Comparison of ENCODE assay signal across 9 mouse cellular contexts in genomic region chr3:104779949-104780348, GRCm38 (mm10). TPM values are rescaled to one million over a fixed set of nuclear protein-coding genes. Genes with fewer than 3 reads are reported as not detected.
A peak's percentile ranks its signal among the peaks of the same experiment; 100 is the strongest.
DNase-seq lines count a peak whose midpoint lies in the region; ATAC-seq and TF ChIP-seq lines count a peak whose summit lies in the region.
"Had no signal": no experiment of that assay in that cellular context is flagged by ENCODE, and none has a peak within 500 bp of the region (broad histone marks: within the 10 kb centered on the region; RNA-seq: fewer than 3 reads in every experiment).

No protein-coding gene starts in this region.

- no peaks in the 10 kb centered on the region for H3K9me3 ChIP-seq in forebrain, embryonic 10.5 days
- H3K9me3 ChIP-seq in forebrain, embryonic 12.5 days: no peaks in the 10 kb centered on the region
- no peaks in the 10 kb centered on the region for H3K9me3 ChIP-seq in stomach, postnatal 0 days (ENCODE audit: control insufficient read depth, low read length)
- H3K9me3 ChIP-seq: stomach, embryonic 15.5 days had no signal

- H3K4me2 ChIP-seq in forebrain, embryonic 12.5 days: no peak overlapping the region
- no peak overlapping the region for H3K4me2 ChIP-seq in stomach, postnatal 0 days (replicated peaks; ENCODE audit: low read depth)

- DNase-seq in forebrain, embryonic 10.5 days (ENCODE audit: extremely low spot score, low spot score): peak; percentile 72
- DNase-seq in ovary, postnatal 36 days (ENCODE audit: low spot score): peak; percentile 55
- DNase-seq in ovary, postnatal 10 days (ENCODE audit: low spot score): no peak
- peak; percentile 75 to 81 for DNase-seq in heart, postnatal 14 days
- DNase-seq in lung, adult 2 months: peak; percentile 62
- DNase-seq in stomach, postnatal 0 days (ENCODE audit: low spot score): peak; percentile 63

- peaks cover 36% of the 10 kb centered on the region for H3K4me1 ChIP-seq in forebrain, embryonic 10.5 days
- H3K4me1 ChIP-seq in forebrain, embryonic 12.5 days: peaks cover 24% of the 10 kb centered on the region
- H3K4me1 ChIP-seq in lung, adult 2 months (ENCODE audit: control insufficient read depth, insufficient read depth, low read length): peaks cover 27% of the 10 kb centered on the region
- peaks cover 4% of the 10 kb centered on the region; the same call in 1 of the 2 replicates for H3K4me1 ChIP-seq in stomach, postnatal 0 days (replicated peaks; ENCODE audit: control insufficient read depth, insufficient read depth)

- WGBS in forebrain, embryonic 10.5 days: 2% methylated on average over 7 of the region's 7 CpGs
- under 1% methylated on average over 7 of the region's 7 CpGs for WGBS in forebrain, embryonic 12.5 days
- 2% methylated on average over 7 of the region's 7 CpGs for WGBS in lung, adult 2 months
- 3% methylated on average over 7 of the region's 7 CpGs for WGBS in stomach, postnatal 0 days

- H3K27ac ChIP-seq in forebrain, embryonic 10.5 days: no peak overlapping the region
- H3K27ac ChIP-seq in forebrain, embryonic 12.5 days: no peak overlapping the region
- H3K27ac ChIP-seq in stomach, postnatal 0 days (replicated peaks): no peak overlapping the region
- H3K27ac ChIP-seq: stomach, embryonic 15.5 days had no signal

- no peak for TF ChIP-seq EP300 in stomach, postnatal 0 days (optimal IDR thresholded peaks at IDR 0.05)

- H3K4me3 ChIP-seq in forebrain, embryonic 10.5 days: no peak overlapping the region
- no peak overlapping the region for H3K4me3 ChIP-seq in forebrain, embryonic 12.5 days (replicated peaks)
- H3K4me3 ChIP-seq in lung, adult 2 months (replicated peaks; ENCODE audit: extremely low read depth, low read depth, low read length): no peak overlapping the region
- H3K4me3 ChIP-seq in stomach, postnatal 0 days (ENCODE audit: low read depth, low read length): no peak overlapping the region

- H3K9ac ChIP-seq in forebrain, embryonic 12.5 days: no peak overlapping the region
- no peak overlapping the region for H3K9ac ChIP-seq in stomach, postnatal 0 days (ENCODE audit: low read length)
- H3K9ac ChIP-seq: stomach, embryonic 15.5 days had no signal

- ATAC-seq in forebrain, embryonic 12.5 days (ENCODE audit: low FRiP score): no peak
- ATAC-seq in common myeloid progenitor, adult 5-6 weeks (replicated peaks; ENCODE audit: low read depth, poor library complexity, severe bottlenecking): peak; percentile 51; the same call in 1 of the 2 replicates
- ATAC-seq in stomach, postnatal 0 days (ENCODE audit: low FRiP score, low TSS enrichment): no peak

- TF ChIP-seq POLR2A in lung, adult 2 months (IDR thresholded peaks at IDR 0.05; ENCODE audit: borderline replicate concordance, extremely low read depth, low read depth, low read length): no peak

- no peaks in the 10 kb centered on the region for H3K36me3 ChIP-seq in forebrain, embryonic 10.5 days (replicated peaks)
- H3K36me3 ChIP-seq in forebrain, embryonic 12.5 days (replicated peaks): no peaks in the 10 kb centered on the region
- no peaks in the 10 kb centered on the region for H3K36me3 ChIP-seq in stomach, postnatal 0 days (ENCODE audit: control insufficient read depth, insufficient read depth, low read length)
- H3K36me3 ChIP-seq: stomach, embryonic 15.5 days had no signal

- intact Hi-C loops in heart, postnatal 14 days (cut with DNase I): loop anchor here (1.0 to 10.0 kb wide), 2 partner anchors 66 to 1755 kb away; partner anchors contain the start of gene Csde1

- TF ChIP-seq CTCF in lung, adult 2 months (IDR thresholded peaks at IDR 0.05; ENCODE audit: insufficient read depth, low read length): peak; percentile 93
- TF ChIP-seq CTCF in stomach, postnatal 0 days (IDR thresholded peaks at IDR 0.05; ENCODE audit: low read depth): peak; percentile 95

- peaks cover 96% of the 10 kb centered on the region for H3K27me3 ChIP-seq in forebrain, embryonic 10.5 days (ENCODE audit: poor library complexity, severe bottlenecking)
- H3K27me3 ChIP-seq in forebrain, embryonic 12.5 days: peaks cover 96% of the 10 kb centered on the region
- no peaks in the 10 kb centered on the region for H3K27me3 ChIP-seq in stomach, postnatal 0 days (ENCODE audit: control insufficient read depth, insufficient read depth, low read length)

RNA-seq across cellular contexts. Expression of gene Ppm1j, which starts 0.9 kb away (rescaled TPM):
- polyA plus RNA-seq in forebrain, embryonic 10.5 days (2016; fragmentation: Nextera tagmentation; extraction: Ambion mirVana): 1.4 and 1.6 TPM in 2 replicates
- polyA plus RNA-seq in forebrain, embryonic 12.5 days (2016; fragmentation: Nextera tagmentation; extraction: Ambion mirVana): 1.0 and 1.5 TPM in 2 replicates
- total RNA-seq in common myeloid progenitor, adult 5-6 weeks (2017): 0.78 TPM in 1 of 2 replicates, not detected in the other
- 10 to 100 TPM; 39.2 to 39.7 TPM for total RNA-seq in heart, postnatal 14 days (2021)
- 8.0 and 10.8 TPM in 2 replicates for polyA plus RNA-seq in lung, adult 2 months (2012; rRNA removed)
- polyA plus RNA-seq in stomach, postnatal 0 days (2015; fragmentation: Nextera tagmentation; extraction: Ambion mirVana): 2.4 and 2.8 TPM in 2 replicates

RNA-seq across cellular contexts. Expression of gene Fam19a3, which starts 1.7 kb away (rescaled TPM):
- not detected in 2 replicates for polyA plus RNA-seq in forebrain, embryonic 10.5 days (2016; fragmentation: Nextera tagmentation; extraction: Ambion mirVana)
- 0.23 TPM in 1 of 2 replicates, not detected in the other for polyA plus RNA-seq in forebrain, embryonic 12.5 days (2016; fragmentation: Nextera tagmentation; extraction: Ambion mirVana)
- total RNA-seq in common myeloid progenitor, adult 5-6 weeks (2017): not detected in 2 replicates
- 1 to 10 TPM; 2.2 to 2.3 TPM for total RNA-seq in heart, postnatal 14 days (2021)
- polyA plus RNA-seq in lung, adult 2 months (2012; rRNA removed): 0.34 and 0.38 TPM in 2 replicates
- polyA plus RNA-seq in stomach, postnatal 0 days (2015; fragmentation: Nextera tagmentation; extraction: Ambion mirVana): 0.17 TPM in 1 of 2 replicates, not detected in the other

RNA-seq across cellular contexts. Expression of gene Rhoc, which starts 8.2 kb away (rescaled TPM):
- polyA plus RNA-seq in forebrain, embryonic 10.5 days (2016; fragmentation: Nextera tagmentation; extraction: Ambion mirVana): 84.9 and 90.1 TPM in 2 replicates
- 69.5 and 73.1 TPM in 2 replicates for polyA plus RNA-seq in forebrain, embryonic 12.5 days (2016; fragmentation: Nextera tagmentation; extraction: Ambion mirVana)
- 2.4 TPM in 1 of 2 replicates, not detected in the other for total RNA-seq in common myeloid progenitor, adult 5-6 weeks (2017)
- total RNA-seq in heart, postnatal 14 days (2021): 100 to 1,000 TPM; 139 to 166 TPM
- 107 and 140 TPM in 2 replicates for polyA plus RNA-seq in lung, adult 2 months (2012; rRNA removed)
- polyA plus RNA-seq in stomach, postnatal 0 days (2015; fragmentation: Nextera tagmentation; extraction: Ambion mirVana): 126 and 130 TPM in 2 replicates

RNA-seq across cellular contexts. Expression of gene Mov10, which starts 38.4 kb away (rescaled TPM):
- polyA plus RNA-seq in forebrain, embryonic 10.5 days (2016; fragmentation: Nextera tagmentation; extraction: Ambion mirVana): 16.8 and 19.5 TPM in 2 replicates
- 15.7 and 20.6 TPM in 2 replicates for polyA plus RNA-seq in forebrain, embryonic 12.5 days (2016; fragmentation: Nextera tagmentation; extraction: Ambion mirVana)
- 6.0 and 8.6 TPM in 2 replicates for total RNA-seq in common myeloid progenitor, adult 5-6 weeks (2017)
- total RNA-seq in heart, postnatal 14 days (2021): 1 to 10 TPM; 7.4 to 7.9 TPM
- polyA plus RNA-seq in lung, adult 2 months (2012; rRNA removed): 12.7 and 13.5 TPM in 2 replicates
- polyA plus RNA-seq in stomach, postnatal 0 days (2015; fragmentation: Nextera tagmentation; extraction: Ambion mirVana): 28.1 and 30.4 TPM in 2 replicates
